ENCODE assay signal across 19 mouse cellular contexts in genomic region chr6:134801483-134801882, GRCm38 (mm10). TPM values are rescaled to one million over a fixed set of nuclear protein-coding genes. Genes with fewer than 3 reads are reported as not detected.
DNase-seq lines count a peak whose midpoint lies in the region; ATAC-seq and TF ChIP-seq lines count a peak whose summit lies in the region.
"Had no signal": no experiment of that assay in that cellular context is flagged by ENCODE, and none has a peak within 500 bp of the region (broad histone marks: within the 10 kb centered on the region; RNA-seq: fewer than 3 reads in every experiment).

No protein-coding gene starts in this region.

- TF ChIP-seq CTCF in lung, postnatal 0 days (IDR thresholded peaks at IDR 0.05): no peak
- TF ChIP-seq CTCF in cerebellum, adult 2 months (IDR thresholded peaks at IDR 0.05; ENCODE audit: borderline replicate concordance, insufficient read depth, low read depth, low read length): no peak

- WGBS in lung, postnatal 0 days: 42% methylated on average over 1 of the region's 1 CpGs
- 79% methylated on average over 1 of the region's 1 CpGs for WGBS in cerebellum, adult 2 months

- H3K27me3 ChIP-seq in lung, postnatal 0 days (replicated peaks; ENCODE audit: insufficient read depth, low read length): no peaks in the 10 kb centered on the region
- H3K27me3 ChIP-seq in cerebellum, adult 2 months (ENCODE audit: control insufficient read depth, insufficient read depth, low read length): no peaks in the 10 kb centered on the region
- H3K27me3 ChIP-seq: forebrain, embryonic 13.5 days; heart, embryonic 12.5 days; hindbrain, embryonic 15.5 days; Patski had no signal

- peak overlapping the region; percentile 81 for H3K27ac ChIP-seq in lung, postnatal 0 days (ENCODE audit: low read length)
- H3K27ac ChIP-seq in cerebellum, adult 2 months (ENCODE audit: insufficient read depth, low read length): no peak overlapping the region
- H3K27ac ChIP-seq: forebrain, embryonic 13.5 days; hindbrain, embryonic 15.5 days had no signal

- H3K4me1 ChIP-seq in lung, postnatal 0 days (ENCODE audit: insufficient read depth, low read depth, low read length): no peaks in the 10 kb centered on the region; the same call in 1 of the 2 replicates
- H3K4me1 ChIP-seq in cerebellum, adult 2 months (ENCODE audit: control insufficient read depth, insufficient read depth, low read length): no peaks in the 10 kb centered on the region
- H3K4me1 ChIP-seq: forebrain, embryonic 13.5 days; hindbrain, embryonic 15.5 days had no signal

- peak; percentile 41; the same call in 1 of the 2 replicates for TF ChIP-seq EP300 in lung, postnatal 0 days (IDR thresholded peaks at IDR 0.05)

- no peak overlapping the region for H3K9ac ChIP-seq in lung, postnatal 0 days (replicated peaks; ENCODE audit: low read depth)
- H3K9ac ChIP-seq: forebrain, embryonic 13.5 days; forebrain, postnatal 0 days; heart, embryonic 12.5 days; hindbrain, embryonic 15.5 days had no signal

- DNase-seq in heart, adult 11 months: peak; percentile 29
- no peak for DNase-seq in heart, postnatal 14 days
- DNase-seq in lung, adult 18-20 months: peak; percentile 11 to 27
- no peak for DNase-seq in lung, postnatal 25 days (ENCODE audit: low spot score)
- peak; percentile 51 for DNase-seq in lung, postnatal 0 days (ENCODE audit: low spot score)
- DNase-seq in lung, postnatal 10 days: no peak
- peak; percentile 55 for DNase-seq in retina, embryonic 14.5 days (ENCODE audit: low spot score)
- no peak for DNase-seq in cerebellum, adult 2 months
- DNase-seq: adrenal gland, postnatal 14 days; cerebellum, adult 8-10 months; cerebellum, postnatal 14 days; forebrain, postnatal 0 days; gastrocnemius, postnatal 14 days; heart, postnatal 36 days had no signal

- intact Hi-C loops in heart, postnatal 14 days (cut with DNase I): no loop called here

- H3K9me3 ChIP-seq in lung, postnatal 0 days (ENCODE audit: low read length): no peaks in the 10 kb centered on the region
- H3K9me3 ChIP-seq: forebrain, embryonic 13.5 days; heart, embryonic 12.5 days; hindbrain, embryonic 15.5 days had no signal

- no peak overlapping the region for H3K4me3 ChIP-seq in lung, postnatal 0 days (ENCODE audit: low read depth, low read length)
- no peak overlapping the region for H3K4me3 ChIP-seq in cerebellum, adult 2 months (replicated peaks; ENCODE audit: insufficient read depth, low read depth, low read length)
- H3K4me3 ChIP-seq: forebrain, embryonic 13.5 days; heart, embryonic 12.5 days; hindbrain, embryonic 15.5 days had no signal

- H3K4me2 ChIP-seq in lung, postnatal 0 days (replicated peaks; ENCODE audit: low read depth, low read length): no peak overlapping the region
- H3K4me2 ChIP-seq: forebrain, embryonic 13.5 days; heart, embryonic 12.5 days; hindbrain, embryonic 15.5 days had no signal

- no peaks in the 10 kb centered on the region for H3K36me3 ChIP-seq in lung, postnatal 0 days (ENCODE audit: insufficient read depth, low read length)
- H3K36me3 ChIP-seq: heart, embryonic 12.5 days; hindbrain, embryonic 15.5 days had no signal

- ATAC-seq in lung, postnatal 0 days: no peak
- ATAC-seq: activated CD4-positive, CD25-positive, alpha-beta regulatory T cell, adult 4 months; forebrain, embryonic 13.5 days; forebrain, postnatal 0 days; Patski had no signal

- TF ChIP-seq POLR2A in cerebellum, adult 2 months (IDR thresholded peaks at IDR 0.05; ENCODE audit: borderline replicate concordance, insufficient read depth, low read length): no peak

RNA-seq across cellular contexts. Expression of gene Dusp16, which starts 9.1 kb away (rescaled TPM):
- 10 to 100 TPM; 22.6 to 22.7 TPM for total RNA-seq in heart, postnatal 14 days (2021)
- 12.0 and 15.5 TPM in 2 replicates for polyA plus RNA-seq in lung, postnatal 0 days (2015; fragmentation: Nextera tagmentation; extraction: Ambion mirVana)
- 18.8 and 19.8 TPM in 2 replicates for polyA plus RNA-seq in cerebellum, adult 2 months (2012; rRNA removed)

RNA-seq across cellular contexts. Expression of gene Crebl2, which starts 28.5 kb away (rescaled TPM):
- total RNA-seq in heart, postnatal 14 days (2021): 1 to 10 TPM; 6.5 to 8.6 TPM
- 6.6 and 7.2 TPM in 2 replicates for polyA plus RNA-seq in lung, postnatal 0 days (2015; fragmentation: Nextera tagmentation; extraction: Ambion mirVana)
- polyA plus RNA-seq in cerebellum, adult 2 months (2012; rRNA removed): 42.3 and 47.6 TPM in 2 replicates

Comparison
In these comparisons a context has a peak if more than half of its experiments do, and no peak if none do; other contexts are left out.
1. DNase-seq: peak in heart, adult 11 months (single experiment), lung, adult 18-20 months (2 of 2), lung, postnatal 0 days (single experiment) and retina, embryonic 14.5 days (single experiment); none in heart, postnatal 14 days (0 of 2), lung, postnatal 25 days (single experiment), lung, postnatal 10 days (single experiment) and cerebellum, adult 2 months (0 of 2).